Mouse (Mus musculus) liver, embryonic 14.5 days (tissue): Measurements from ENCODE around the gene St3gal4.

Experiments
- CTCF ChIP-seq: IDR thresholded peaks from 2 replicates; pipeline ENCODE4 v1.5.1; 2016; ENCODE audit warnings: antibody characterized with exemption, low read depth, control low read depth
- EP300 ChIP-seq: IDR thresholded peaks from 2 replicates; pipeline ENCODE4 v1.6.1; 2016; ENCODE audit warnings: antibody characterized with exemption, low read depth

DNA sequence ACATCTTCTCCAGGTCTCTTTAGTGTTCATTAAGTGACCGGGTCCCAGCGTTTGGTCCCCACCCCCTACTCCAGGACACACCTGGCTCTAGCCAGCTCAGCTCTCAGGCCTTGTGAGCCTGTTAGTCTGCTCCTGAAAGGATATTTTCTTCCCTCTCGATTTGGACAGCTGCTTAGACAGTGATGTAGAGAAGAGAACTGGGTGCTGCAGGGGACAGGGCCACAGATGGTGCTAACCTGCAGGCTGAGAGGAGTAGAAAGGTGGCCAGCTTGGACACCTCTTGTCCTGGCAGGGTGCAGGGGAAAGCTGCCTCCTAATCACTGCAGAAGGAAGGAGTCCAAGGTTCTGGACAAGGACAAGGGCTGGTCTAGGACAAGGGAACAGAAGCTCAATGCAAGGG is 11.0 kb downstream of the St3gal4 start:
- TF ChIP-seq CTCF, result no peak
- TF ChIP-seq EP300, result no peak
